Mouse (Mus musculus): ENCODE data around the gene Bok. TPM values are rescaled to one million over a fixed set of nuclear protein-coding genes. Genes with fewer than 3 reads are reported as not detected.

Bok gene
- total and polyA plus RNA-seq, 3 experiments = 0.17 TPM; not detected in 2

DNA sequence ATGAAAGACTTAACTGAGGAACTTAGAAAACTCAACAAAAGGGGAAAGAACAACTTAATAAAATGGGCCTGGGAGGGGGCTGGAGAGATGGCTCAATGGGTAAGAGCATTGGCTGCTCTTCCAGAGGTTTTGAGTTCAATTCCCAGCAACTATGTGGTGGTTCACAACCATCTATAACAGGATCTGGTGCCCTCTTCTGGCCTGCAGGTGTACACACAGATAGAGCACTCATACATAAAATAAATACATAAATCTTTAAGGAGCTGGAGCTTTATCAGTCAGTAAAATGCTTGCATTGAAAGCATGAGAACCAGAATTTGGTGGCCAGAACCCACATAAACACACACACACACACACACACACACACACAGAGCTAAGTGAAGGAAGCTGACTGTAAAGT is 57.5 kb downstream of the Bok start (continued):
- TF ChIP-seq MXI1 (IDR thresholded peaks at IDR 0.05; ENCODE audit: low read depth, low read length) = 0 out of 2 replicates have a peak, but pooled peaks have one; percentile 1
- no peak for TF ChIP-seq ZMIZ1 (IDR thresholded peaks at IDR 0.05; ENCODE audit: low read depth, low read length)
- peak; percentile 26; the same call in 1 of the 2 replicates for TF ChIP-seq SIN3A (IDR thresholded peaks at IDR 0.05; ENCODE audit: low read length)
- TF ChIP-seq CTCF (IDR thresholded peaks at IDR 0.05 in 2 of 3, conservative IDR thresholded peaks at IDR 0.05 in 1 of 3; ENCODE audit: control insufficient read depth in 1 of 3, insufficient read depth in 1 of 3, low read depth in 2 of 3, low read length in 3 of 3, poor library complexity in 1 of 3, severe bottlenecking in 1 of 3) = peak; percentile 47 to 73 (median 60)

Other genes starting within 250 kb of the Bok start
- 141 and 160 TPM in 2 replicates for gene Hdlbp, start 206.8 kb upstream of the Bok start, total RNA-seq (2012; rRNA removed)
- gene Hdlbp, start 206.8 kb upstream of the Bok start, polyA plus RNA-seq (2012; ENCODE audit: insufficient read depth in 1 of 2, insufficient read length in 2 of 2, low read depth in 1 of 2, low replicate concordance in 2 of 2, missing spikeins in 1 of 2) = 1,000 to 10,000 TPM in 1 of 2 experiments, 100 to 1,000 TPM in 1; 271 to 1,954 TPM
- gene Farp2, start 173.6 kb upstream of the Bok start, total RNA-seq (2012; rRNA removed) = 10.8 and 12.0 TPM in 2 replicates
- 1 to 10 TPM in 1 of 2 experiments, not detected in 1; 9.7 TPM for gene Farp2, start 173.6 kb upstream of the Bok start, polyA plus RNA-seq (2012; ENCODE audit: insufficient read depth in 1 of 2, insufficient read length in 2 of 2, low read depth in 1 of 2, low replicate concordance in 2 of 2, missing spikeins in 1 of 2)
- 58.6 and 66.1 TPM in 2 replicates for gene Stk25, start 27.0 kb upstream of the Bok start, total RNA-seq (2012; rRNA removed)
- gene Stk25, start 27.0 kb upstream of the Bok start, polyA plus RNA-seq (2012; ENCODE audit: insufficient read depth in 1 of 2, insufficient read length in 2 of 2, low read depth in 1 of 2, low replicate concordance in 2 of 2, missing spikeins in 1 of 2) = 100 to 1,000 TPM in 1 of 2 experiments, not detected in 1; 128 TPM
- gene Atg4b, start 65.8 kb downstream of the Bok start, total RNA-seq (2012; rRNA removed) = 56.8 and 57.9 TPM in 2 replicates
- 100 to 1,000 TPM in 1 of 2 experiments, not detected in 1; 121 TPM for gene Atg4b, start 65.8 kb downstream of the Bok start, polyA plus RNA-seq (2012; ENCODE audit: insufficient read depth in 1 of 2, insufficient read length in 2 of 2, low read depth in 1 of 2, low replicate concordance in 2 of 2, missing spikeins in 1 of 2)
- gene Thap4, start 69.2 kb downstream of the Bok start, total RNA-seq (2012; rRNA removed) = 81.8 and 84.9 TPM in 2 replicates
- 100 to 1,000 TPM in 1 of 2 experiments, not detected in 1; 117 TPM for gene Thap4, start 69.2 kb downstream of the Bok start, polyA plus RNA-seq (2012; ENCODE audit: insufficient read depth in 1 of 2, insufficient read length in 2 of 2, low read depth in 1 of 2, low replicate concordance in 2 of 2, missing spikeins in 1 of 2)
- 402 and 454 TPM in 2 replicates for gene Dtymk, start 116.3 kb downstream of the Bok start, total RNA-seq (2012; rRNA removed)
- gene Dtymk, start 116.3 kb downstream of the Bok start, polyA plus RNA-seq (2012; ENCODE audit: insufficient read depth in 1 of 2, insufficient read length in 2 of 2, low read depth in 1 of 2, low replicate concordance in 2 of 2, missing spikeins in 1 of 2) = 100 to 1,000 TPM; 193 to 391 TPM
- 23.1 and 27.6 TPM in 2 replicates for gene Ing5, start 118.3 kb downstream of the Bok start, total RNA-seq (2012; rRNA removed)
- 10 to 100 TPM in 1 of 2 experiments, not detected in 1; 29.2 TPM for gene Ing5, start 118.3 kb downstream of the Bok start, polyA plus RNA-seq (2012; ENCODE audit: insufficient read depth in 1 of 2, insufficient read length in 2 of 2, low read depth in 1 of 2, low replicate concordance in 2 of 2, missing spikeins in 1 of 2)
- 14.4 TPM in 2 replicates for gene D2hgdh, start 139.2 kb downstream of the Bok start, total RNA-seq (2012; rRNA removed)
- 10 to 100 TPM in 1 of 2 experiments, not detected in 1; 19.2 TPM for gene D2hgdh, start 139.2 kb downstream of the Bok start, polyA plus RNA-seq (2012; ENCODE audit: insufficient read depth in 1 of 2, insufficient read length in 2 of 2, low read depth in 1 of 2, low replicate concordance in 2 of 2, missing spikeins in 1 of 2)
- gene Gal3st2, start 175.6 kb downstream of the Bok start, total RNA-seq (2012; rRNA removed) = not detected in 2 replicates
- gene Gal3st2, start 175.6 kb downstream of the Bok start, polyA plus RNA-seq (2012; ENCODE audit: insufficient read depth in 1 of 2, insufficient read length in 2 of 2, low read depth in 1 of 2, low replicate concordance in 2 of 2, missing spikeins in 1 of 2) = not detected
- 0.07 TPM in 1 of 2 replicates, not detected in the other for gene Gal3st2b, start 232.7 kb downstream of the Bok start, total RNA-seq (2012; rRNA removed)
- under 1 TPM in 1 of 2 experiments, not detected in 1; 0.14 TPM for gene Gal3st2b, start 232.7 kb downstream of the Bok start, polyA plus RNA-seq (2012; ENCODE audit: insufficient read depth in 1 of 2, insufficient read length in 2 of 2, low read depth in 1 of 2, low replicate concordance in 2 of 2, missing spikeins in 1 of 2)

All from MEL (cell line).